Mouse (Mus musculus): Measurements from ENCODE around the gene Cox4i1. TPM values are rescaled to one million over a fixed set of nuclear protein-coding genes. Genes with fewer than 3 reads are reported as not detected.

The Cox4i1 gene
- polyA plus RNA-seq, 1 experiment from 2014 or later = 1,066 TPM

GRCm38 (mm10) chr8:120685097-120685496, 17.1 kb downstream of the Cox4i1 start:
- no peak overlapping the region for H3K4me3 ChIP-seq (replicated peaks)
- no peaks in the 10 kb centered on the region for H3K36me3 ChIP-seq
- H3K4me1 ChIP-seq (replicated peaks) = 0 out of 2 replicates have a peak, but pooled peaks cover 2% of the 10 kb centered on the region
- no peak overlapping the region for H3K9ac ChIP-seq (replicated peaks)
- no peaks in the 10 kb centered on the region for H3K27me3 ChIP-seq
- no peak overlapping the region for H3K4me2 ChIP-seq (replicated peaks)
- ATAC-seq = no peak
- no peak overlapping the region for H3K27ac ChIP-seq
- 72% methylated on average over 5 of the region's 5 CpGs for WGBS
- no peaks in the 10 kb centered on the region for H3K9me3 ChIP-seq

GRCm38 (mm10) chr8:120685591-120685990, 17.6 kb downstream of the Cox4i1 start:
- no peaks in the 10 kb centered on the region for H3K36me3 ChIP-seq
- H3K9me3 ChIP-seq = no peaks in the 10 kb centered on the region
- 76% methylated on average over 8 of the region's 8 CpGs for WGBS
- no peak overlapping the region for H3K4me2 ChIP-seq (replicated peaks)
- no peak overlapping the region for H3K4me3 ChIP-seq (replicated peaks)
- 0 out of 2 replicates have a peak, but pooled peaks cover 2% of the 10 kb centered on the region for H3K4me1 ChIP-seq (replicated peaks)
- H3K27me3 ChIP-seq = no peaks in the 10 kb centered on the region
- no peak overlapping the region for H3K9ac ChIP-seq (replicated peaks)
- no peak overlapping the region for H3K27ac ChIP-seq
- no peak for ATAC-seq

- ATAC-seq = no peak
- Histone ChIP-seq H3K9ac (replicated peaks) (no peak overlapping the region), H3K9me3 (no peaks in the 10 kb centered on the region), H3K4me1 (replicated peaks) (0 out of 2 replicates have a peak, but pooled peaks cover 2% of the 10 kb centered on the region), H3K4me2 (replicated peaks) (no peak overlapping the region), H3K36me3 (no peaks in the 10 kb centered on the region), H3K4me3 (replicated peaks) (no peak overlapping the region), H3K27me3 (no peaks in the 10 kb centered on the region), H3K27ac (no peak overlapping the region)
- 89% methylated on average over 13 of the region's 13 CpGs for WGBS
Measured at GRCm38 (mm10) chr8:120686051-120686450, 18.0 kb downstream of the Cox4i1 start.

- H3K27me3 ChIP-seq = no peaks in the 10 kb centered on the region
- no peak for ATAC-seq
- no peak overlapping the region for H3K9ac ChIP-seq (replicated peaks)
- 0 out of 2 replicates have a peak, but pooled peaks cover 2% of the 10 kb centered on the region for H3K4me1 ChIP-seq (replicated peaks)
- WGBS = 85% methylated on average over 5 of the region's 5 CpGs
- no peak overlapping the region for H3K4me2 ChIP-seq (replicated peaks)
- no peak overlapping the region for H3K4me3 ChIP-seq (replicated peaks)
- H3K9me3 ChIP-seq = no peaks in the 10 kb centered on the region
- H3K36me3 ChIP-seq = no peaks in the 10 kb centered on the region
- H3K27ac ChIP-seq = no peak overlapping the region
Measured at GRCm38 (mm10) chr8:120686576-120686975, 18.6 kb downstream of the Cox4i1 start.

- H3K9me3 ChIP-seq = no peaks in the 10 kb centered on the region
- H3K4me3 ChIP-seq (replicated peaks) = no peak overlapping the region
- WGBS = 73% methylated on average over 8 of the region's 8 CpGs
- H3K36me3 ChIP-seq = no peaks in the 10 kb centered on the region
- no peaks in the 10 kb centered on the region for H3K27me3 ChIP-seq
- no peak overlapping the region for H3K4me2 ChIP-seq (replicated peaks)
- H3K9ac ChIP-seq (replicated peaks) = no peak overlapping the region
- no peak overlapping the region for H3K27ac ChIP-seq
- 0 out of 2 replicates have a peak, but pooled peaks cover 2% of the 10 kb centered on the region for H3K4me1 ChIP-seq (replicated peaks)
- ATAC-seq = no peak
Measured at GRCm38 (mm10) chr8:120687786-120688185, 19.8 kb downstream of the Cox4i1 start.

GRCm38 (mm10) chr8:120688511-120688910, 20.5 kb downstream of the Cox4i1 start:
- Histone ChIP-seq H3K27me3 (no peaks in the 10 kb centered on the region), H3K9me3 (no peaks in the 10 kb centered on the region), H3K4me1 (replicated peaks) (0 out of 2 replicates have a peak, but pooled peaks cover 2% of the 10 kb centered on the region), H3K36me3 (no peaks in the 10 kb centered on the region), H3K4me3 (replicated peaks) (no peak overlapping the region), H3K4me2 (replicated peaks) (no peak overlapping the region), H3K27ac (no peak overlapping the region), H3K9ac (replicated peaks) (no peak overlapping the region)
- no peak for ATAC-seq
- 93% methylated on average over 7 of the region's 7 CpGs for WGBS

- H3K4me3 ChIP-seq (replicated peaks) = no peak overlapping the region
- H3K27ac ChIP-seq = no peak overlapping the region
- H3K9ac ChIP-seq (replicated peaks) = no peak overlapping the region
- H3K27me3 ChIP-seq = no peaks in the 10 kb centered on the region
- no peak overlapping the region for H3K4me2 ChIP-seq (replicated peaks)
- H3K4me1 ChIP-seq (replicated peaks) = peaks cover 8% of the 10 kb centered on the region; the same call in 1 of the 2 replicates
- no peak for ATAC-seq
- H3K36me3 ChIP-seq = no peaks in the 10 kb centered on the region
- H3K9me3 ChIP-seq = no peaks in the 10 kb centered on the region
- 72% methylated on average over 4 of the region's 4 CpGs for WGBS
Measured at GRCm38 (mm10) chr8:120692934-120693333, 24.9 kb downstream of the Cox4i1 start.

- Histone ChIP-seq H3K27ac (no peak overlapping the region), H3K4me3 (replicated peaks) (no peak overlapping the region), H3K9me3 (no peaks in the 10 kb centered on the region), H3K4me1 (replicated peaks) (peaks cover 8% of the 10 kb centered on the region; the same call in 1 of the 2 replicates), H3K4me2 (replicated peaks) (no peak overlapping the region), H3K27me3 (no peaks in the 10 kb centered on the region), H3K36me3 (no peaks in the 10 kb centered on the region), H3K9ac (replicated peaks) (no peak overlapping the region)
- no peak for ATAC-seq
- 57% methylated on average over 22 of the region's 22 CpGs for WGBS
Measured at GRCm38 (mm10) chr8:120693861-120694493, 26.0 kb downstream of the Cox4i1 start.

- Histone ChIP-seq H3K27ac (no peak overlapping the region), H3K4me3 (replicated peaks) (no peak overlapping the region), H3K4me1 (replicated peaks) (peaks cover 8% of the 10 kb centered on the region; the same call in 1 of the 2 replicates), H3K4me2 (replicated peaks) (no peak overlapping the region), H3K27me3 (no peaks in the 10 kb centered on the region), H3K9me3 (no peaks in the 10 kb centered on the region), H3K36me3 (no peaks in the 10 kb centered on the region), H3K9ac (replicated peaks) (no peak overlapping the region)
- no peak for ATAC-seq
- 55% methylated on average over 13 of the region's 13 CpGs for WGBS
Measured at GRCm38 (mm10) chr8:120696401-120697153, 28.6 kb downstream of the Cox4i1 start.

- Histone ChIP-seq H3K36me3 (no peaks in the 10 kb centered on the region), H3K4me1 (replicated peaks) (peaks cover 8% of the 10 kb centered on the region; the same call in 1 of the 2 replicates), H3K27me3 (no peaks in the 10 kb centered on the region), H3K9ac (replicated peaks) (no peak overlapping the region), H3K9me3 (no peaks in the 10 kb centered on the region), H3K4me3 (replicated peaks) (no peak overlapping the region), H3K4me2 (replicated peaks) (no peak overlapping the region), H3K27ac (no peak overlapping the region)
- WGBS = 84% methylated on average over 17 of the region's 17 CpGs
- ATAC-seq = no peak
Measured at GRCm38 (mm10) chr8:120697154-120697978, 29.3 kb downstream of the Cox4i1 start.

- Histone ChIP-seq H3K36me3 (no peaks in the 10 kb centered on the region), H3K27me3 (no peaks in the 10 kb centered on the region), H3K9ac (replicated peaks) (no peak overlapping the region), H3K4me2 (replicated peaks) (no peak overlapping the region), H3K4me3 (replicated peaks) (no peak overlapping the region), H3K27ac (no peak overlapping the region), H3K9me3 (no peaks in the 10 kb centered on the region), H3K4me1 (replicated peaks) (peaks cover 8% of the 10 kb centered on the region; the same call in 1 of the 2 replicates)
- ATAC-seq = no peak
Measured at GRCm38 (mm10) chr8:120697979-120698272, 29.9 kb downstream of the Cox4i1 start.

- peaks cover 8% of the 10 kb centered on the region; the same call in 1 of the 2 replicates for H3K4me1 ChIP-seq (replicated peaks)
- no peaks in the 10 kb centered on the region for H3K27me3 ChIP-seq
- H3K36me3 ChIP-seq = no peaks in the 10 kb centered on the region
- H3K9me3 ChIP-seq = no peaks in the 10 kb centered on the region
- H3K27ac ChIP-seq = no peak overlapping the region
- no peak overlapping the region for H3K9ac ChIP-seq (replicated peaks)
- H3K4me2 ChIP-seq (replicated peaks) = no peak overlapping the region
- ATAC-seq = no peak
- no peak overlapping the region for H3K4me3 ChIP-seq (replicated peaks)
- 88% methylated on average over 7 of the region's 7 CpGs for WGBS
Measured at GRCm38 (mm10) chr8:120698426-120698825, 30.4 kb downstream of the Cox4i1 start.

Data from midbrain, embryonic 13.5 days (tissue).